ENCODE assay signal across 11 mouse cellular contexts in the genomic region with DNA sequence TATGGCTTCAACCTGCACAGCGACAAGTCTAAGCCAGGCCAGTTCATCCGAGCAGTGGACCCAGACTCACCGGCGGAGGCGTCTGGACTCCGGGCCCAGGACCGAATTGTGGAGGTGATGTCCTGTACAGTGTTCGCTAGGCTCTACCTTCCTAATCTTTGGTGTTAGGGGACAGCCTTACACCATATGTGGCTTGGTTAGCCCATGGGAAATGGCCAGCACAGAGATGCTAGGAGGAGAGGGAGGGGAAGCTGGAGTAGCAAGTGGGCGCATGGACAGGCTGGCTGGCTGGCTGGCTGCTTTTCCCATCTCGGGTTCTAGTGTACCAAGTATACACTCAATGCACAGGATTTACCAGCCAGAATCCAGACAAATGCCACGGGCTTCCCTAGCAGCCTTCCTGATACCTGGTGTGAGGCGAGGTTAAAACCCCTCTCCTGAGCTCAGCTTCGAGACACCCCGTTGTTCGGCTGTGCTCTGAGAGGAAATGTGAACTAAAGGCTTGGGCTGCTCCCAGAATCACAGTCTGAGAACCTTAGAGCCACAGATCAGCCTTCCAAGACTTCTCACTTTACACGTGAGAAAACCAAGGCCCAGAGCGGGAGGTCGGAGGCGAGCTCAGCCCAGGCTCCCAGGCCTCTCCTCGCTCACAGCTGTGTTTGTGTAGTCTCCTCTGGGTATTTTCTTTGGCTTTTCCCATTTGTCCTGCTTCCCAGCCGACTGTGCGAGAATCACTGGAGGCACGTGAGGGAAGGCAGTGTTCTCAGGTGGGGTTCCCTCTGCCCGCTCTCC. TPM values are rescaled to one million over a fixed set of nuclear protein-coding genes. Genes with fewer than 3 reads are reported as not detected.
DNase-seq lines count a peak whose midpoint lies in the region; ATAC-seq and TF ChIP-seq lines count a peak whose summit lies in the region.
"Had no signal": no experiment of that assay in that cellular context is flagged by ENCODE, and none has a peak within 500 bp of the region (broad histone marks: within the 10 kb centered on the region; RNA-seq: fewer than 3 reads in every experiment).

No protein-coding gene starts in this region.

- no peak overlapping the region for H3K4me3 ChIP-seq in forebrain, embryonic 12.5 days (replicated peaks)
- no peak overlapping the region for H3K4me3 ChIP-seq in forebrain, embryonic 16.5 days (replicated peaks; ENCODE audit: low read length)
- no peak overlapping the region for H3K4me3 ChIP-seq in liver, adult 2 months (ENCODE audit: insufficient read depth, low read depth, low read length)
- no peak overlapping the region for H3K4me3 ChIP-seq in limb, embryonic 10.5 days
- H3K4me3 ChIP-seq in small intestine, adult 2 months (ENCODE audit: low read depth, low read length): peak overlapping the region; percentile 58

- 0 out of 2 replicates have a peak overlapping the region, but pooled peaks have one; percentile 31 for H3K27ac ChIP-seq in forebrain, embryonic 12.5 days
- no peak overlapping the region for H3K27ac ChIP-seq in forebrain, embryonic 16.5 days (ENCODE audit: low read length)
- peak overlapping the region; percentile 97 for H3K27ac ChIP-seq in liver, adult 2 months (replicated peaks; ENCODE audit: insufficient read depth, low read depth, low read length)
- peak overlapping the region; percentile 61 for H3K27ac ChIP-seq in limb, embryonic 10.5 days
- H3K27ac ChIP-seq in small intestine, adult 2 months (ENCODE audit: insufficient read depth, low read depth, low read length): peak overlapping the region; percentile 93

- TF ChIP-seq POLR2A in liver, adult 2 months (IDR thresholded peaks at IDR 0.05; ENCODE audit: extremely low read depth, insufficient read depth, low read length): no peak
- TF ChIP-seq POLR2A in small intestine, adult 2 months (IDR thresholded peaks at IDR 0.05; ENCODE audit: low read depth, low read length): no peak

- no peak overlapping the region for H3K9ac ChIP-seq in forebrain, embryonic 12.5 days
- H3K9ac ChIP-seq in forebrain, embryonic 16.5 days (replicated peaks; ENCODE audit: low read depth, low read length): no peak overlapping the region
- H3K9ac ChIP-seq in liver, adult 2 months (ENCODE audit: low read depth, low read length): peak overlapping the region; percentile 47; the same call in 1 of the 2 replicates

- H3K79me2 ChIP-seq in liver, adult 2 months (ENCODE audit: control insufficient read depth, insufficient read depth, low read length): peaks cover 27% of the 10 kb centered on the region

- no peak for TF ChIP-seq CTCF in liver, adult 2 months (IDR thresholded peaks at IDR 0.05; ENCODE audit: low read depth, low read length)
- TF ChIP-seq CTCF in small intestine, adult 2 months (IDR thresholded peaks at IDR 0.05; ENCODE audit: extremely low read depth, insufficient read length, insufficient replicate concordance, low read depth, low read length): no peak

- 60% methylated on average over 24 of the region's 24 CpGs for WGBS in forebrain, embryonic 12.5 days
- 62% methylated on average over 24 of the region's 24 CpGs for WGBS in forebrain, embryonic 16.5 days
- WGBS in liver, adult 2 months: 72% methylated on average over 24 of the region's 24 CpGs
- 73% methylated on average over 24 of the region's 24 CpGs for WGBS in limb, embryonic 10.5 days
- 78% methylated on average over 24 of the region's 24 CpGs for WGBS in small intestine, adult 2 months

- no peak for DNase-seq in liver, adult 2 months (ENCODE audit: extremely low read depth, low read depth, low spot score)
- no peak for DNase-seq in liver
- no peak for DNase-seq in limb, embryonic 10.5 days (ENCODE audit: low spot score)
- no peak for DNase-seq in frontal cortex, postnatal 14 days (ENCODE audit: low spot score in 2 of 2)
- no peak for DNase-seq in thymus, postnatal 0 days (ENCODE audit: low spot score)
- DNase-seq: layer of hippocampus, postnatal 36 days; lung, postnatal 36 days had no signal

- H3K27me3 ChIP-seq in forebrain, embryonic 12.5 days: peaks cover 44% of the 10 kb centered on the region
- no peaks in the 10 kb centered on the region for H3K27me3 ChIP-seq in forebrain, embryonic 16.5 days (replicated peaks; ENCODE audit: control insufficient read depth, insufficient read depth, low read length)
- H3K27me3 ChIP-seq in liver, adult 2 months (ENCODE audit: control insufficient read depth, insufficient read depth, low read length): no peaks in the 10 kb centered on the region
- peaks cover 53% of the 10 kb centered on the region for H3K27me3 ChIP-seq in limb, embryonic 10.5 days (ENCODE audit: low read depth, poor library complexity, severe bottlenecking)
- no peaks in the 10 kb centered on the region for H3K27me3 ChIP-seq in small intestine, adult 2 months (ENCODE audit: control insufficient read depth, insufficient read depth, low read length)
- H3K27me3 ChIP-seq: Patski had no signal

- no peak overlapping the region for H3K4me2 ChIP-seq in forebrain, embryonic 12.5 days
- H3K4me2 ChIP-seq in forebrain, embryonic 16.5 days (ENCODE audit: low read length): no peak overlapping the region

- no peaks in the 10 kb centered on the region for H3K9me3 ChIP-seq in forebrain, embryonic 12.5 days
- no peaks in the 10 kb centered on the region for H3K9me3 ChIP-seq in forebrain, embryonic 16.5 days (ENCODE audit: control insufficient read depth, low read length)
- H3K9me3 ChIP-seq in limb, embryonic 10.5 days (replicated peaks): no peaks in the 10 kb centered on the region

- no peaks in the 10 kb centered on the region for H3K36me3 ChIP-seq in forebrain, embryonic 12.5 days (replicated peaks)
- no peaks in the 10 kb centered on the region for H3K36me3 ChIP-seq in forebrain, embryonic 16.5 days (ENCODE audit: control insufficient read depth, insufficient read depth)
- H3K36me3 ChIP-seq in liver, adult 2 months (ENCODE audit: control insufficient read depth, insufficient read depth, low read length): peaks cover 15% of the 10 kb centered on the region
- no peaks in the 10 kb centered on the region for H3K36me3 ChIP-seq in limb, embryonic 10.5 days
- peaks cover 83% of the 10 kb centered on the region for H3K36me3 ChIP-seq in small intestine, adult 2 months (ENCODE audit: control insufficient read depth, insufficient read depth, low read length)

- H3K4me1 ChIP-seq in forebrain, embryonic 12.5 days: peaks cover 63% of the 10 kb centered on the region
- peaks cover 40% of the 10 kb centered on the region for H3K4me1 ChIP-seq in forebrain, embryonic 16.5 days (replicated peaks; ENCODE audit: control insufficient read depth, insufficient read depth, low read length)
- peaks cover 72% of the 10 kb centered on the region for H3K4me1 ChIP-seq in liver, adult 2 months (ENCODE audit: control insufficient read depth, insufficient read depth, low read length)
- H3K4me1 ChIP-seq in limb, embryonic 10.5 days: peaks cover 78% of the 10 kb centered on the region
- H3K4me1 ChIP-seq in small intestine, adult 2 months (ENCODE audit: control insufficient read depth, insufficient read depth, insufficient read length, low read length): peaks cover 78% of the 10 kb centered on the region

- no peak for ATAC-seq in forebrain, embryonic 12.5 days (ENCODE audit: low FRiP score)
- no peak for ATAC-seq in forebrain, embryonic 16.5 days
- ATAC-seq: Patski had no signal

RNA-seq across cellular contexts. Expression of a gene that starts 10.7 kb away (rescaled TPM):
- 7.9 and 8.4 TPM in 2 replicates for polyA plus RNA-seq in forebrain, embryonic 12.5 days (2016; fragmentation: Nextera tagmentation; extraction: Ambion mirVana)
- polyA plus RNA-seq in forebrain, embryonic 16.5 days (2015; fragmentation: Nextera tagmentation; extraction: Ambion mirVana): 11.0 and 11.2 TPM in 2 replicates
- 5.3 and 8.1 TPM in 2 replicates for total RNA-seq in liver, adult 2 months (2014; rRNA removed)
- polyA plus RNA-seq in liver, adult 2 months (2012; rRNA removed): 8.7 and 9.1 TPM in 2 replicates
- 9.1 and 9.8 TPM in 2 replicates for polyA plus RNA-seq in limb, embryonic 10.5 days (2016; fragmentation: Nextera tagmentation; extraction: Ambion mirVana)
- 10.0 and 21.0 TPM in 2 replicates for polyA plus RNA-seq in small intestine, adult 2 months (2012; rRNA removed)
- 8.6 and 10.8 TPM in 2 replicates for polyA plus RNA-seq in thymus, postnatal 0 days (2015; fragmentation: Nextera tagmentation; extraction: Ambion mirVana)

RNA-seq across cellular contexts. Expression of a gene that starts 11.1 kb away (rescaled TPM):
- 16.0 and 16.6 TPM in 2 replicates for polyA plus RNA-seq in forebrain, embryonic 12.5 days (2016; fragmentation: Nextera tagmentation; extraction: Ambion mirVana)
- polyA plus RNA-seq in forebrain, embryonic 16.5 days (2015; fragmentation: Nextera tagmentation; extraction: Ambion mirVana): 20.6 and 24.2 TPM in 2 replicates
- total RNA-seq in liver, adult 2 months (2014; rRNA removed): 42.7 and 43.7 TPM in 2 replicates
- polyA plus RNA-seq in liver, adult 2 months (2012; rRNA removed): 28.7 and 35.2 TPM in 2 replicates
- polyA plus RNA-seq in limb, embryonic 10.5 days (2016; fragmentation: Nextera tagmentation; extraction: Ambion mirVana): 15.6 and 22.7 TPM in 2 replicates
- polyA plus RNA-seq in small intestine, adult 2 months (2012; rRNA removed): 22.7 and 35.6 TPM in 2 replicates
- polyA plus RNA-seq in thymus, postnatal 0 days (2015; fragmentation: Nextera tagmentation; extraction: Ambion mirVana): 19.3 and 20.1 TPM in 2 replicates

RNA-seq across cellular contexts. Expression of a gene that starts 13.5 kb away (rescaled TPM):
- 31.3 and 32.2 TPM in 2 replicates for polyA plus RNA-seq in forebrain, embryonic 12.5 days (2016; fragmentation: Nextera tagmentation; extraction: Ambion mirVana)
- 49.9 and 57.3 TPM in 2 replicates for polyA plus RNA-seq in forebrain, embryonic 16.5 days (2015; fragmentation: Nextera tagmentation; extraction: Ambion mirVana)
- 113 and 117 TPM in 2 replicates for total RNA-seq in liver, adult 2 months (2014; rRNA removed)
- polyA plus RNA-seq in liver, adult 2 months (2012; rRNA removed): 130 and 177 TPM in 2 replicates
- polyA plus RNA-seq in limb, embryonic 10.5 days (2016; fragmentation: Nextera tagmentation; extraction: Ambion mirVana): 30.7 and 32.2 TPM in 2 replicates
- polyA plus RNA-seq in small intestine, adult 2 months (2012; rRNA removed): 314 and 949 TPM in 2 replicates
- 255 and 279 TPM in 2 replicates for polyA plus RNA-seq in thymus, postnatal 0 days (2015; fragmentation: Nextera tagmentation; extraction: Ambion mirVana)

RNA-seq across cellular contexts. Expression of a gene that starts 42.8 kb away (rescaled TPM):
- 0.19 TPM in 1 of 2 replicates, not detected in the other for polyA plus RNA-seq in forebrain, embryonic 12.5 days (2016; fragmentation: Nextera tagmentation; extraction: Ambion mirVana)
- 0.27 TPM in 1 of 2 replicates, not detected in the other for polyA plus RNA-seq in forebrain, embryonic 16.5 days (2015; fragmentation: Nextera tagmentation; extraction: Ambion mirVana)
- total RNA-seq in liver, adult 2 months (2014; rRNA removed): 1.2 and 1.5 TPM in 2 replicates
- polyA plus RNA-seq in liver, adult 2 months (2012; rRNA removed): 0.54 and 1.1 TPM in 2 replicates
- polyA plus RNA-seq in limb, embryonic 10.5 days (2016; fragmentation: Nextera tagmentation; extraction: Ambion mirVana): 0.06 TPM in 1 of 2 replicates, not detected in the other
- 3.9 and 6.9 TPM in 2 replicates for polyA plus RNA-seq in small intestine, adult 2 months (2012; rRNA removed)
- 0.76 and 2.0 TPM in 2 replicates for polyA plus RNA-seq in thymus, postnatal 0 days (2015; fragmentation: Nextera tagmentation; extraction: Ambion mirVana)
- polyA plus RNA-seq: Patski had no signal
